Mouse (Mus musculus) Patski (cell line): ENCODE results near the gene Arhgef39. TPM values are rescaled to one million over a fixed set of nuclear protein-coding genes. Genes with fewer than 3 reads are reported as not detected.
A peak's percentile ranks its signal among the peaks of the same experiment; 100 is the strongest.
"Not testable (repeated sequence)": the region's sequence is repeated elsewhere in the genome, so short reads cannot be mapped to it uniquely, and the experiment has no call there.

ENCODE experiments used
- ATAC-seq: fragments of 100-300 bp; one replicate; pipeline ENCODE4 v1.8.0; 2021
- CTCF ChIA-PET: fragments of 350-600 bp; sonication (Branson Sonifier 250); formaldehyde crosslinking; loops from one replicate; lab custom pipeline; 2022; ENCODE audit warnings: inconsistent platforms; lab: Charles Lee
- POLR2A ChIA-PET: fragments of 350-600 bp; sonication (Branson Sonifier 250); formaldehyde crosslinking; loops from one replicate; lab custom pipeline; 2022; ENCODE audit warnings: antibody characterized with exemption, inconsistent platforms; lab: Charles Lee
- DNase-seq: peaks from one replicate; pipeline ENCODE4 v3.0.0-alpha.2; 2011; ENCODE audit warnings: low read depth, low spot score
- H3K27me3 ChIP-seq: fragments of 371-371 bp; one replicate; pipeline ENCODE4 v1.5.1; 2021
- CTCF ChIP-seq: fragments of 100-300 bp; IDR thresholded peaks from one replicate; pipeline ENCODE4 v1.5.1; 2021
- in situ Hi-C: fragments of 300-500 bp; cut with MboI; formaldehyde crosslinking; loops from 3 replicates; pipeline ENCODE4 v1.11.1; 2018; ENCODE audit warnings: low pct_unique_long_range_greater_than_20kb, mixed read lengths
- polyA plus RNA-seq: library from polyadenylated mRNA; unstranded; gene quantifications from one replicate; pipeline ENCODE4 v1.2.3, GENCODE M21; 2021

Arhgef39 gene
- polyA plus RNA-seq, 1 experiment from 2014 or later: 5.5 TPM

GRCm38 (mm10) chr4:43496587-43496986 lies 2.9 kb downstream of the Arhgef39 start:
- no peak for ATAC-seq
- no peak for DNase-seq
- CTCF ChIA-PET: no interaction called here

GRCm38 (mm10) chr4:43493846-43494240 lies 5.7 kb downstream of the Arhgef39 start:
- in situ Hi-C loops: no loop called here
- ATAC-seq (no peak), DNase-seq (no peak)
- ChIA-PET CTCF (no interaction called here), POLR2A (interaction anchor here (0.6 to 1.0 kb wide), 3 partner anchors 13 to 85 kb away, joined by 3 to 4 read pairs (median 3); partner anchors contain the start of gene Car9)
- no peaks in the 10 kb centered on the region for H3K27me3 ChIP-seq
- TF ChIP-seq CTCF: no peak

More at GRCm38 (mm10) chr4:43496587-43496986, 2.9 kb downstream of the Arhgef39 start:
- POLR2A ChIA-PET: interaction anchor here (1.0 kb wide), 1 partner anchor 23 kb away, joined by 3 read pairs; no protein-coding TSS in a partner anchor
- in situ Hi-C loops: no loop called here
- H3K27me3 ChIP-seq: no peaks in the 10 kb centered on the region
- no peak for TF ChIP-seq CTCF

DNA sequence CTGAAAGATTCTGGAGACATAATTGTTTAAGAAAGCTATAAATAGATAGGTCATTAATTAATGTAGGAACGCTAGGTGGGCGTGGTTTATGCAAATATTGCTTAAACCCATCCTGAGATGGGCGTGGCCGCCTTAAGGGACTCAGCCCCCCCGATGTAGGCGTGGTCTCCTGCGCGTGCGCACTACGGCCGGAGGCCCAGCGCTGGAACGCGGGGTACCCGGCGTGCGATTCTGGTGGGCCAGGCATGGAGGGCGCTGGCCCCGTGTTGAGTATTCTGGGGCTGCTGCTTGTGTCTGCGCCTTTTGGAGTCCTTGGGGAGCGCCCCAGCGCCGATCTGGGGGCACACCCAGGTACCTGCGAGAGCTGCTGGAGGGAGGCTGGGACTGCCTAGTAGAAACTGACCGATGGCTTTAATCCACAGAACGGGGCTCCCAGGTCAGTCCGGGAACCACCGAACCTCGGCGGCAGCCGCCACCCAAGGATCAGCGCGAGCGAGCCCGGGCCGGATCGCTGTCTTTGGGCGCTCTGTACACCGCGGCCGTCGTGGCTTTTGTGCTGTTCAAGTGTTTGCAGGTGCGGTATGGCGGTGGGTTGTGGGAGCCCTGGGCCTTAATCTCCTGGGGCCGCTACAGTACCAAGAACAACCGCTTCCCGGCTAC lies 6.2 kb downstream of the Arhgef39 start:
- POLR2A ChIA-PET: interaction anchor here (0.6 to 1.0 kb wide), 5 partner anchors 13 to 511 kb away, joined by 3 to 6 read pairs (median 3); partner anchors contain the start of gene Car9
- CTCF ChIA-PET: interaction anchor here (1.2 to 1.8 kb wide), 3 partner anchors 14 to 69 kb away, joined by 3 to 5 read pairs (median 3); partner anchors contain the start of genes Creb3 and Tln1
- no peak for TF ChIP-seq CTCF
- DNase-seq: peak; percentile 85
- in situ Hi-C loops: no loop called here
- no peaks in the 10 kb centered on the region for H3K27me3 ChIP-seq
- ATAC-seq: peak; percentile 53

DNA sequence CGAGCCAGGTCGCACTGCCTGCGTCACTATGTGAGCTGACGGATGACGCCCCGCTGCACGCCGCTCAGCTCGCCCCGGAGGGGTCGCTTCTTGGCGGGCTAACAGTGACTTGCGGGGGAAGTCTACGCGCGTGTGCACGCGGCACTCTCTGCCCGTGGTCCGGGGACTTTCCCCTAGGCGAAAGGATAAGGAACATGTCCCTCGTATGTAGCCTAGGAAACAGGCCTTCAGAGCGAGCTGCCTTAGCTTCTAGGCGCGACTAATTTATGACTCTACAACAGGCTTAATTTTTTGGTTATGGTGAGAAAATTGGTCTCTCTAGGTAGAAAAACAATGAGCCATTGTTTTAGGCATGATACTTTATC lies 6.7 kb downstream of the Arhgef39 start, which contains the start of gene Ccdc107:
Gene Ccdc107 (plus strand): TSS at position 80 of the 365 bp plus-strand sequence.
- ATAC-seq (peak; percentile 94), DNase-seq (no peak)
- in situ Hi-C loops: no loop called here
- no peak for TF ChIP-seq CTCF
- H3K27me3 ChIP-seq: no peaks in the 10 kb centered on the region
- ChIA-PET CTCF (interaction anchor here (1.2 to 1.8 kb wide), 3 partner anchors 14 to 70 kb away, joined by 3 to 5 read pairs (median 3); partner anchors contain the start of genes Creb3 and Tln1), POLR2A (interaction anchor here (0.6 to 1.0 kb wide), 3 partner anchors 73 to 511 kb away, joined by 3 to 6 read pairs (median 3); no protein-coding TSS in a partner anchor)

DNA sequence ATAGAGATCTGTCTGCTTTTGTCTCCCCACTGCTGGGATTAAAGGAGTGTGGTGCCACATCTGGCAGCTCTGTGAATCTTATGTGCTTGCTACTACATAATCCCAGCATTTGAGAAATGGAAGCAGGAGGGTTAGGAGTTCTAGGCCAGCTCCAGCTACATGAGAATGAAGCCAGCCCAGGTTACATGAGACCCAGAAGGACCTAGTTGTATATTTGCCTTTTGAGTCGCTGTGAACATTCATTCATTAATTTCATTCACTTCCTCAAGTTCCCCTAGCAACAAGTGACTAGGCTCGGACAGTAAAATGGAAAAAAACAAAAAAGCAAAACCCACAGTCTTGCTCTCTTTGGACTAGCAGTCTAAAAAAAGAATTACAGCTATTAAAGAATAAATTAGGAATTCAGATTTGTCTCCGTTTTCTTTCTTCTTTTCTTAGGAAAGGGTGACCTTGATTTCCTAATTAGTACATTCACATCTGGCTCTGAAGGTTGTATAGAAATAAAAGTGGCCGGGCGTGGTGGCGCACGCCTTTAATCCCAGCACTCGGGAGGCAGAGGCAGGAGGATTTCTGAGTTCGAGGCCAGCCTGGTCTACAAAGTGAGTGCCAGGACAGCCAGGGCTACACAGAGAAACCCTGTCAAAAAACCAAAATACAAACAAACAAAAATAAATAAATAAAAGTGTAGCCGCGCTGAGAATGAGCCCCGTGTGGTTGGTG lies 7.2 kb downstream of the Arhgef39 start:
- in situ Hi-C loops: no loop called here
- POLR2A ChIA-PET: interaction anchor here (0.6 kb wide), 1 partner anchor 510 kb away, joined by 3 read pairs; no protein-coding TSS in a partner anchor

GRCm38 (mm10) chr4:43490801-43491200 lies 8.7 kb downstream of the Arhgef39 start:
- TF ChIP-seq CTCF: no peak
- ChIA-PET POLR2A (no interaction called here), CTCF (interaction anchor here (0.5 kb wide), 1 partner anchor 11 kb away, joined by 3 read pairs; no protein-coding TSS in a partner anchor)
- ATAC-seq (no peak), DNase-seq (no peak)
- no peaks in the 10 kb centered on the region for H3K27me3 ChIP-seq
- in situ Hi-C loops: no loop called here

More for the DNA sequence above, 7.2 kb downstream of the Arhgef39 start:
- ATAC-seq (no peak), DNase-seq (no peak)
- no peaks in the 10 kb centered on the region for H3K27me3 ChIP-seq
- CTCF ChIA-PET: interaction anchor here (1.2 to 1.8 kb wide), 3 partner anchors 13 to 70 kb away, joined by 3 to 5 read pairs (median 3); partner anchors contain the start of genes Creb3 and Tln1
- TF ChIP-seq CTCF: no peak

DNA sequence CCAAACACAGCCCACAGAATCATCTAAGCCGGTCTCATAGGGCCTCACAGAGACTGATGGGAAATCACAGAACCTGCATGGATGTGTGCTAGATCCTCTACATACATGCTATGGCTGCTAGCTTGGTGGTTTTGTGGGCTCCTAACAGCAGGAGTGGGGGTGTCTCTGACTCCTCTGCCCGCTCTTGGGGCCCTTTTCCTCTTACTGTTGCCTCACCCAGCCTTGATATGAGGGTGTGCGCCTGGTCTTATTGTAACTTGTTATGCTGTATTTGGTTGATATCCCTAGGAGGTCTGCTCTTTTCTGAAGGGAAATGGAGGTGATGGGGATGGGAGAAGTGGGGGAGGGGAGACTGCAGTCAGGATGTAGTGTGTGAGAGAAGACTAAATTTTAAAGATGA lies 9.9 kb downstream of the Arhgef39 start:
- TF ChIP-seq CTCF: no peak
- in situ Hi-C loops: no loop called here
- H3K27me3 ChIP-seq: no peaks in the 10 kb centered on the region
- POLR2A ChIA-PET: no interaction called here
- no peak for DNase-seq
- CTCF ChIA-PET: no interaction called here
- ATAC-seq: no peak

DNA sequence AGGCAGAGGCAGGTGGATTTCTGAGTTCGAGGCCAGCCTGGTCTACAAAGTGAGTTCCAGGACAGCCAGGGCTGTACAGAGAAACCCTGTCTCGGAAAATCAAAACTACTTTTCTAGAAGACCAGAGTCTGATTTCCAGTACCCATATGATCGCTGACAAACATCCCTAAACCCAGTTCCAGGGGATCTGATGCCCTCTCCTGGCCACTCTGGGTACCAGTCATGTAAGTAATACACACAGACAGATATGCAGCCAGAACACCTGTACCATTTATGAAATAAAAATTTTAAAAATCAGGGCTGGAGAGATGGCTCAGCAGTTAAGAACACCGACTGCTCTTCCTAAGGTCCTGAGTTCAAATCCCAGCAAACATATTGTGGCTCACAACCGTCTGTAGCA lies 13.8 kb downstream of the Arhgef39 start:
- in situ Hi-C loops, ATAC-seq, POLR2A ChIA-PET, CTCF ChIA-PET, DNase-seq, H3K27me3 ChIP-seq: not testable (repeated sequence)

DNA sequence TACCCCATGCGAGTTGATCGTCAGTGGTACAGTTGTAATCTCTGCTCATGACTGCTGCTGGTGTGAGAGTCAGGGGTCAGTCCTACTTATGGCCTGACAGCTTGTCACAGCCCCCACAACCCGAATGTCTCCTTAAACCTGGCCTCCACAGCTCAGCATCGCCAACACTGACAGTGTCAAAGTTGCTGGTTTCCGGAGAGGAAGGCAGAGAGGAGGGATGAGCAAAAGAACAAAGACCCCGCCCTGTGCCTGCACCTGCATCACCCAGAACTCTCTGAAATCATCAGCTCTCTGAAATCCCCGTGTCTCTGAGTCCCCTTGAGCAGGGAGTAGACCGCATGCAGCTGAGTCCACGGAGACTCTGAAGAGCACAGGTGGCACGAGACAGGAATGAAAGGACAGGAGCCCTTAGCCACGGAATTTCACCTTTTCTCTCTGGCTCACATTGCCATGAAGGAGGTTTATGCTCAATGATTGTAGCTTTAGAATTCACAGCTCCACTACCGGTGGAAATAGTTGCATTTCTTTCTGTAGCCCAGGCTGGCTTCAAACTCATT lies 15.9 kb downstream of the Arhgef39 start, which contains the start of gene Sit1:
Gene Sit1 (minus strand): TSS at position 200 of the 557 bp plus-strand sequence.
- H3K27me3 ChIP-seq: no peaks in the 10 kb centered on the region
- POLR2A ChIA-PET: no interaction called here
- CTCF ChIA-PET: no interaction called here
- in situ Hi-C loops: no loop called here
- ATAC-seq: no peak
- TF ChIP-seq CTCF: no peak
- DNase-seq: no peak

GRCm38 (mm10) chr4:43482591-43482990 lies 16.9 kb downstream of the Arhgef39 start:
- no peak for TF ChIP-seq CTCF
- no peak for DNase-seq
- in situ Hi-C loops: no loop called here
- ChIA-PET CTCF (interaction anchor here (1.2 kb wide), 1 partner anchor 41 kb away, joined by 3 read pairs; no protein-coding TSS in a partner anchor), POLR2A (interaction anchor here (0.6 kb wide), 1 partner anchor 77 kb away, joined by 4 read pairs; no protein-coding TSS in a partner anchor)
- H3K27me3 ChIP-seq: no peaks in the 10 kb centered on the region
- ATAC-seq: no peak
